Mouse (Mus musculus) liver, embryonic 14.5 days (tissue): ENCODE measurements around the gene Actr6. TPM values are rescaled to one million over a fixed set of nuclear protein-coding genes. Genes with fewer than 3 reads are reported as not detected.
A peak's percentile ranks its signal among the peaks of the same experiment; 100 is the strongest.

ENCODE experiments used
- ATAC-seq: fragments of 200-750 bp; cut with Nextera tagmentation; 2 replicates; pipeline ENCODE4 v1.8.0; 2017; ENCODE audit warnings: moderate number of reproducible peaks, mild to moderate bottlenecking, moderate library complexity; ENCODE audit not compliant: insufficient read depth
- DNase-seq, 3 experiments: peaks; one replicate each; pipeline ENCODE4 v3.0.0-alpha.2; 2012 to 2013; ENCODE audit warnings: low read depth in 3 of 3, low spot score in 3 of 3
- H3K27ac ChIP-seq: fragments of 300-500 bp; sonication (generic); 2 replicates; pipeline ENCODE4 v1.5.1; 2014; ENCODE audit warnings: moderate library complexity, mild to moderate bottlenecking, control low read depth, inconsistent platforms
- H3K27me3 ChIP-seq: fragments of 300-500 bp; sonication (generic); 2 replicates; pipeline ENCODE4 v1.6.1; 2014; ENCODE audit warnings: mild to moderate bottlenecking, low read length, moderate library complexity; ENCODE audit not compliant: control insufficient read depth, insufficient read depth
- H3K36me3 ChIP-seq: fragments of 300-500 bp; sonication (generic); replicated peaks from 2 replicates; pipeline ENCODE4 v1.6.1; 2014; ENCODE audit warnings: low read depth; ENCODE audit not compliant: control insufficient read depth, insufficient read depth
- H3K4me1 ChIP-seq, 2 experiments: fragments of 200-500 bp in 1 of 2; fragments of 300-500 bp in 1 of 2; sonication (generic) in 1 of 2; replicated peaks; 2 replicates each; pipeline ENCODE4 v1.6.1; 2012 to 2014; ENCODE audit warnings: antibody characterized with exemption in 1 of 2, inconsistent platforms in 1 of 2, low read length in 1 of 2; ENCODE audit not compliant: control insufficient read depth in 2 of 2, insufficient read depth in 2 of 2
- H3K4me2 ChIP-seq: fragments of 300-500 bp; sonication (generic); 2 replicates; pipeline ENCODE4 v1.6.1; 2014; ENCODE audit warnings: low read depth, mild to moderate bottlenecking, control low read depth, moderate library complexity
- H3K4me3 ChIP-seq, 2 experiments: fragments of 200-500 bp in 1 of 2; fragments of 300-500 bp in 1 of 2; sonication (generic) in 1 of 2; 2 replicates each; pipeline ENCODE4 v1.5.1; 2012 to 2014; ENCODE audit warnings: low read depth in 2 of 2, low read length in 2 of 2, mild to moderate bottlenecking in 2 of 2, control low read depth in 1 of 2, inconsistent platforms in 1 of 2, moderate library complexity in 1 of 2; ENCODE audit not compliant: insufficient read depth in 1 of 2
- H3K9ac ChIP-seq: fragments of 300-500 bp; sonication (generic); replicated peaks from 2 replicates; pipeline ENCODE4 v1.6.1; 2014; ENCODE audit warnings: mild to moderate bottlenecking, control low read depth, moderate library complexity
- H3K9me3 ChIP-seq: fragments of 300-500 bp; sonication (generic); 2 replicates; pipeline ENCODE4 v1.6.1; 2016; ENCODE audit warnings: low read length, mixed read lengths; ENCODE audit not compliant: control insufficient read depth
- CTCF ChIP-seq: IDR thresholded peaks from 2 replicates; pipeline ENCODE4 v1.5.1; 2016; ENCODE audit warnings: antibody characterized with exemption, low read depth, control low read depth
- EP300 ChIP-seq: IDR thresholded peaks from 2 replicates; pipeline ENCODE4 v1.6.1; 2016; ENCODE audit warnings: antibody characterized with exemption, low read depth
- WGBS: fragments of 180-500 bp; shearing (Covaris S2); extraction: QIAGEN DNeasy Blood & Tissue Kit; methylation state at CpG from one replicate; pipeline ENCODE4 v1.1.7; 2014; ENCODE audit not compliant: insufficient replicate concordance; 5-methylcytosine and 5-hydroxymethylcytosine counted together
- polyA plus RNA-seq, 2 experiments: library from polyadenylated mRNA; depleted of rRNA in 1 of 2; stranded (reverse) in 1 of 2; unstranded in 1 of 2; fragments of >200 nt; fragmentation: Nextera tagmentation in 1 of 2; extraction: Ambion mirVana in 1 of 2; gene quantifications; 2 replicates each; pipeline versions ENCODE4 v1.2.1 to v1.2.3; 2012 to 2014

The Actr6 gene
- polyA plus RNA-seq, 2 experiments = 6.3 to 19.2 TPM

DNA sequence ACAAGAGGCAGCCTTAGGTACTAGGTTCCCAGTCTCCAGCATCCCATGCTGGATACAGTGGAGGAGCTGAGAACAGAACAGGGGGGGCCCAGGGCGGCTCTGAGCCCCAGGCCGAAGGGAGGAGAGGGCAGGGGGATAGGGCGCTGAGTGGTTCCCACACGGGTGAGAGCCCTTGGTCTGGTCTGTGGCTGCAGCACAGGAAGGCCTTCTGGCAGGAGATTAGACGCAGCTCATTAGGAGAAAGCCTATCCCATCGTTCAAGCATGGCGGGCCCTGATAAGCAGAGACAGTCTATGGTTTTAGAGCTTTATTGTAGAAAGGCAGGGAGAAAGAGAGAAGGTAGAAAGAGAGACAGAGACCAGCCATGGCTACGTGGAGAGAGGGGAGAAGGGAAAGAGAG lies 42.1 kb downstream of the Actr6 start:
- ATAC-seq (no peak), DNase-seq (no peak)
- Histone ChIP-seq H3K9ac (no peak overlapping the region; the same call in 1 of the 2 replicates), H3K4me1 (peaks cover 13 to 22% of the 10 kb centered on the region in 2 experiments), H3K27ac (no peak overlapping the region), H3K4me2 (peak overlapping the region; percentile 44), H3K27me3 (no peaks in the 10 kb centered on the region), H3K36me3 (no peaks in the 10 kb centered on the region), H3K4me3 (no peak overlapping the region), H3K9me3 (no peaks in the 10 kb centered on the region)
- TF ChIP-seq CTCF (no peak), EP300 (peak; percentile 59)
- 12% methylated on average over 8 of the region's 8 CpGs for WGBS

DNA sequence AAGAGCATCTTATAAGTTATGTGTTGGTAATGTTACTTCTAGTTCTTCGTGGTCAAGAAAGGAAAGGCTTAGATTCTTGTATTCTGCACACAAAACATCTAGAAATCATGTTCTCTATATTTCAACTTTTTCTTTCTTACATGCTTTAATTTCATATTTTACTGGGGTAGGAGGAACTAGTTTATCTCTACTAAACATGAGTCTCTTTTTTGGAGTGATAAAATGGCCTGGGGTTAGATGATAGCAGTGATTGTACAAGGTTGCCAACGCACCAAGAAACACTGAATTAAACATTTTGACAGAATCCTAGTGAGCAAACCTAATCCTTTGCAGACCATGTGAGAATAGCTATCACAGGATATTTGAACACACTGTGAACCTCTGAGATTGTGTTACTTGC lies 44.6 kb downstream of the Actr6 start:
- Histone ChIP-seq H3K36me3 (no peaks in the 10 kb centered on the region), H3K9ac (no peak overlapping the region), H3K4me1 (peaks cover 15 to 30% of the 10 kb centered on the region in 2 experiments), H3K27ac (no peak overlapping the region), H3K27me3 (no peaks in the 10 kb centered on the region), H3K4me3 (no peak overlapping the region), H3K9me3 (no peaks in the 10 kb centered on the region), H3K4me2 (peak overlapping the region; percentile 73; the same call in 1 of the 2 replicates)
- DNase-seq (peak in 1 of 3 experiments; percentile 41), ATAC-seq (no peak)
- TF ChIP-seq EP300 = peak; percentile 67
- no peak for TF ChIP-seq CTCF
- WGBS = 48% methylated on average over 2 of the region's 2 CpGs

DNA sequence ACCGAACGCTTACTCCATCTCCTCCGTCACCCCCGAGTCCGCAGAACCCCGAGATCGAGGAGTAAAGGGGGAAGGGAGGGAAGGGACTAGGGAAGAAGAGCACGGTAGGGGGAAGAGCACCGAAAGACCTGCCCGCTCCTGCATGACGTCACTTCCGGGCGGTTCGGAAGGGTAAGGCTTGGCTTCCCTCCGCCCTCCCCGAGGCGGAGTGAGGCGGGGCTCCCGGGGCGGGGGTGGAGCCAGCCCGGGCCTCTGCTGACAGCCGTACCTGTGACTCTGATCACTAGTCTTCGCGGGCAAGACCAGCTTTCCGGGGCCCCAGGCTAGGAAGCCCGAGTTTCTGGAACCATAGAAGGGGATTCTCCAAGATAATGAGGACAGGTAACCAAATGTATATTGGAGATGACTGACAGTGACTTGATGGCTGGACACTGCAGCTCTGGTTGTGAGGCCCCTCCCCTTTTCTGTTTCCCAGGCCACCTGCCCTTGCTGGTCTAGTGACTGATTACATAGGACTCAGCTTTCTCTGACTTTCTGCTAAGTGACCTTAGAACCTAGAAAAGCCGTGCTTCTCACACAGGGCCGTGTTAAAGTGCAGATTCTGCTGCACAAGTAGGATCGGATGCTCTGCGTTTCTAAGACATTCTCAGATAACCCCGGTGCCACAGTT lies 45.8 kb downstream of the Actr6 start, which contains the start of gene Scyl2:
TSS of gene Scyl2 (minus strand) at position 147 of the 670 bp plus-strand sequence.
- TF ChIP-seq EP300 (no peak), CTCF (no peak)
- H3K9me3 ChIP-seq = no peaks in the 10 kb centered on the region
- H3K4me3 ChIP-seq = peak within 1 kb of the TSS; percentile 84 to 95
- no peaks in the 10 kb centered on the region for H3K36me3 ChIP-seq
- H3K27me3 ChIP-seq = no peaks in the 10 kb centered on the region
- WGBS = 4% methylated on average over 31 of the region's 31 CpGs
- DNase-seq (peak; percentile 92 to 94 (median 93)), ATAC-seq (peak; percentile 98)
- H3K4me2 ChIP-seq = peak within 1 kb of the TSS; percentile 73
- peaks cover 18 to 36% of the 10 kb centered on the region in 2 experiments for H3K4me1 ChIP-seq
- H3K27ac ChIP-seq = peak within 1 kb of the TSS; percentile 59
- H3K9ac ChIP-seq = peak within 1 kb of the TSS; percentile 96

DNA sequence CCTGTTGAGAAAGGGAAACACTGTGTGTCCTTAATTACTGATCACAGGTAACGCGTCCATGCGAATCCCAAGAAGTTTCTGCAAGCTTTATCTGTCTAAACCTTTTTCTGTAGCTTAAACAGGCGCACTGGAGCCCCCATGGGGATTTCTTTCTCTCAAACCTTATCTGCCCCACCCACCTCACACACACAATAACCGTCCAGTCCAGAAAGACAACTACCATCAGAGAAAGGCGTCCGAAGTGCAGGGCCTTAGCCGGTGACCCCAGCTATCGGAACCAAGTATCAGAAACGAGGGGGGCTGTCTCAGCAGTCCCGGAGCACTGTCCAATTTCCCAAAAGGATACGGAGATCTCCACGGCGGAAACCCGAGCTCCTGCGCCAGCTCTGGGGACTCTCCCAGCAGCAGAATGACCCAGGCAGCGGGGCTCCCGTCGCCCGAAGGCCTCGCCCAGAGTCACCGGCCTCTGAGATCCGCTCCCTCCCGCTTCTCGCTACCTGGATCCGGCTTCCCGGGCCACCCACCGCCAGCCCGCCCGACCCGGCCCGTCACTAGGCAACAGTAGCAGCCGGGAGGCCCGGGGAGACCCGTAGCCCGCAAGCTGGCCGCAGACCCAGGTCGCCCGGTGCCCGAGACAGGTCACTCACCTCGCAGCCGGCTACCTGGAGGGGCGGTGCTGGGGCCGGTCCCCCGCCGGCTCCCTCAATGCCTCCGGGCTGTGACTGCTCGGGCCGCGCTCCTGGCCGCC lies 46.5 kb downstream of the Actr6 start:
- Histone ChIP-seq H3K36me3 (no peaks in the 10 kb centered on the region), H3K27me3 (no peaks in the 10 kb centered on the region), H3K4me2 (peak overlapping the region; percentile 73), H3K4me3 (peak overlapping the region; percentile 84 to 95), H3K27ac (peak overlapping the region; percentile 59), H3K4me1 (peaks cover 18 to 40% of the 10 kb centered on the region in 2 experiments), H3K9ac (peak overlapping the region; percentile 96), H3K9me3 (no peaks in the 10 kb centered on the region)
- DNase-seq (peak in 1 of 3 experiments; percentile 39), ATAC-seq (peak; percentile 66)
- WGBS = under 1% methylated on average over 51 of the region's 51 CpGs
- TF ChIP-seq EP300 (peak; percentile 17; the same call in 1 of the 2 replicates), CTCF (no peak)

DNA sequence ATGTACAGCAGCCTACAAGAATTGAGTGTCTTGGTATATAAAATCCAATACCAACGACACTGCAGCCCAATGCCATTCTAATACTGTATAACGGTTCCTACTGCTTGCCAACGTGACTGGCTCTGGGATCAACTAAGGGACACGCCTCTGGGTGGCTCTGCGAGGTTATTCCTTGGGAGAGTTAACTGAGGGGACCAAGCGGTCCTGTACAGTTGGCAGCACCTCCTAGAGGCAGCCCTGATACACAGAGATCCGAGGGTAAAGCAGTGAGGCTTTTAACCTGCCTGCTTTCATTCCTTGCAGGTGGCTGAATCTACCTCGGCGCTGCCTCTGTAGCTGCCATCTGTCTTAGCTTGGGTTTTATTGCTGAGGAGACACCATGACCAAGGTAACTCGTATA lies 49.1 kb downstream of the Actr6 start:
- TF ChIP-seq CTCF (no peak; the same call in 1 of the 2 replicates), EP300 (no peak)
- ATAC-seq = no peak
- no peak overlapping the region for H3K9ac ChIP-seq
- WGBS = 72% methylated on average over 10 of the region's 10 CpGs
- H3K4me2 ChIP-seq = no peak overlapping the region
- no peak overlapping the region for H3K4me3 ChIP-seq
- H3K27me3 ChIP-seq = no peaks in the 10 kb centered on the region
- no peaks in the 10 kb centered on the region for H3K36me3 ChIP-seq
- no peak overlapping the region for H3K27ac ChIP-seq
- no peaks in the 10 kb centered on the region for H3K9me3 ChIP-seq
- peaks cover 15 to 35% of the 10 kb centered on the region in 2 experiments for H3K4me1 ChIP-seq
- DNase-seq = no peak
